29 mouse cellular contexts compared by ENCODE assay signal in genomic region chr6:31201375-31201972, GRCm38 (mm10).
DNase-seq lines count a peak whose midpoint lies in the region; ATAC-seq lines count a peak whose summit lies in the region.
"Had no signal": no experiment of that assay in that cellular context is flagged by ENCODE, and none has a peak within 500 bp of the region (broad histone marks: within the 10 kb centered on the region; RNA-seq: fewer than 3 reads in every experiment).

No protein-coding gene starts in this region.

- no peaks in the 10 kb centered on the region for H3K36me3 ChIP-seq in hindbrain, embryonic 16.5 days (ENCODE audit: control insufficient read depth, insufficient read depth, low read length)
- no peaks in the 10 kb centered on the region for H3K36me3 ChIP-seq in heart, embryonic 11.5 days (ENCODE audit: control insufficient read depth, insufficient read depth, low read length)
- H3K36me3 ChIP-seq: forebrain, embryonic 10.5 days; heart, embryonic 12.5 days; heart, embryonic 15.5 days; hindbrain, embryonic 10.5 days; hindbrain, embryonic 13.5 days; intestine, embryonic 15.5 days had no signal

- no peaks in the 10 kb centered on the region for H3K9me3 ChIP-seq in hindbrain, embryonic 16.5 days (ENCODE audit: control insufficient read depth, low read length)
- no peaks in the 10 kb centered on the region for H3K9me3 ChIP-seq in heart, embryonic 11.5 days (replicated peaks; ENCODE audit: control insufficient read depth, low read length)
- H3K9me3 ChIP-seq: forebrain, embryonic 10.5 days; forebrain, embryonic 13.5 days; heart, embryonic 12.5 days; heart, embryonic 15.5 days; hindbrain, embryonic 10.5 days; hindbrain, embryonic 13.5 days; intestine, embryonic 15.5 days had no signal

- WGBS in hindbrain, embryonic 16.5 days = 94% methylated on average over 4 of the region's 4 CpGs
- WGBS in heart, embryonic 11.5 days (ENCODE audit: insufficient replicate concordance) = 75% methylated on average over 4 of the region's 4 CpGs

- peak; percentile 73 for DNase-seq in 416B (ENCODE audit: low read depth)
- no peak for DNase-seq in embryo, embryonic 10.5 days (ENCODE audit: low spot score)
- DNase-seq in right cerebral cortex, postnatal 4 days = no peak
- DNase-seq: adrenal gland, adult 8-10 months; adrenal gland, postnatal 25 days; cerebellum, adult 11-12 months; cerebellum, adult 8-10 months; cerebellum, postnatal 10 days; cerebellum, postnatal 36 days; gastrocnemius, postnatal 36 days; heart, adult 11 months; heart, postnatal 10 days; heart, postnatal 36 days; kidney, adult 11 months had no signal

- ATAC-seq in CD4-positive, CD25-positive, alpha-beta regulatory T cell, adult 4 months = peak; percentile 68
- peak; percentile 67 for ATAC-seq in activated CD4-positive, CD25-positive, alpha-beta regulatory T cell, adult 4 months
- peak; percentile 77 for ATAC-seq in inflammation-experienced regulatory T-cells, adult 6 months
- no peak for ATAC-seq in hindbrain, embryonic 16.5 days
- no peak for ATAC-seq in heart, embryonic 11.5 days (replicated peaks; ENCODE audit: insufficient number of reproducible peaks, low FRiP score, low TSS enrichment)
- ATAC-seq: forebrain, embryonic 13.5 days; forebrain, embryonic 16.5 days; hindbrain, postnatal 0 days; intestine, embryonic 15.5 days; Patski had no signal

- no peak overlapping the region for H3K9ac ChIP-seq in hindbrain, embryonic 16.5 days (ENCODE audit: low read depth, low read length)
- no peak overlapping the region for H3K9ac ChIP-seq in heart, embryonic 11.5 days (ENCODE audit: low read depth, low read length)
- H3K9ac ChIP-seq: forebrain, embryonic 13.5 days; heart, embryonic 12.5 days; heart, embryonic 15.5 days; hindbrain, embryonic 13.5 days; intestine, embryonic 15.5 days had no signal

- H3K4me2 ChIP-seq in hindbrain, embryonic 16.5 days (ENCODE audit: low read length) = no peak overlapping the region
- no peak overlapping the region for H3K4me2 ChIP-seq in heart, embryonic 11.5 days
- H3K4me2 ChIP-seq: forebrain, embryonic 13.5 days; heart, embryonic 12.5 days; heart, embryonic 15.5 days; hindbrain, embryonic 13.5 days; intestine, embryonic 15.5 days had no signal

- no peak overlapping the region for H3K4me3 ChIP-seq in hindbrain, embryonic 16.5 days (ENCODE audit: low read length)
- no peak overlapping the region for H3K4me3 ChIP-seq in heart, embryonic 11.5 days (ENCODE audit: low read depth, low read length)
- H3K4me3 ChIP-seq: forebrain, embryonic 10.5 days; forebrain, embryonic 13.5 days; heart, embryonic 12.5 days; heart, embryonic 15.5 days; hindbrain, embryonic 10.5 days; hindbrain, embryonic 13.5 days; intestine, embryonic 15.5 days had no signal

- no peaks in the 10 kb centered on the region for H3K27me3 ChIP-seq in hindbrain, embryonic 16.5 days (replicated peaks; ENCODE audit: control insufficient read depth, insufficient read depth, low read length)
- no peaks in the 10 kb centered on the region for H3K27me3 ChIP-seq in heart, embryonic 11.5 days (ENCODE audit: control insufficient read depth, insufficient read depth, low read length)
- H3K27me3 ChIP-seq: forebrain, embryonic 13.5 days; heart, embryonic 12.5 days; heart, embryonic 15.5 days; intestine, embryonic 15.5 days; Patski had no signal

- H3K27ac ChIP-seq in hindbrain, embryonic 16.5 days (ENCODE audit: low read depth, low read length) = no peak overlapping the region
- no peak overlapping the region for H3K27ac ChIP-seq in heart, embryonic 11.5 days (ENCODE audit: low read depth, low read length)
- H3K27ac ChIP-seq: forebrain, embryonic 10.5 days; forebrain, embryonic 13.5 days; heart, embryonic 15.5 days; hindbrain, embryonic 10.5 days; hindbrain, embryonic 13.5 days; hindbrain, postnatal 0 days; intestine, embryonic 15.5 days had no signal

- H3K4me1 ChIP-seq in hindbrain, embryonic 16.5 days (ENCODE audit: control insufficient read depth, insufficient read depth, low read depth, low read length) = no peaks in the 10 kb centered on the region
- peaks cover 6% of the 10 kb centered on the region; the same call in 1 of the 2 replicates for H3K4me1 ChIP-seq in heart, embryonic 11.5 days (ENCODE audit: control insufficient read depth, insufficient read depth, low read length)
- H3K4me1 ChIP-seq: forebrain, embryonic 10.5 days; forebrain, embryonic 13.5 days; heart, embryonic 12.5 days; heart, embryonic 15.5 days; hindbrain, embryonic 10.5 days; hindbrain, embryonic 13.5 days; intestine, embryonic 15.5 days had no signal

Comparison
In these comparisons a context has a peak if more than half of its experiments do, and no peak if none do; other contexts are left out.
1. ATAC-seq: peak in CD4-positive, CD25-positive, alpha-beta regulatory T cell, adult 4 months (single experiment), activated CD4-positive, CD25-positive, alpha-beta regulatory T cell, adult 4 months (single experiment) and inflammation-experienced regulatory T-cells, adult 6 months (single experiment); none in hindbrain, embryonic 16.5 days (single experiment) and heart, embryonic 11.5 days (single experiment).